Mouse (Mus musculus) v-Abl transformed pro-B cells (cell line): ENCODE measurements at regions not wholly inside any gene's neighbourhood (a gene's known extent, or its start where the extent isn't known, plus 50 kb on each side); places are given as distances from the start of the nearest gene placed in this dataset.

Experiments
- in situ Hi-C, 2 experiments: fragments of 400-800 bp; cut with MboI; formaldehyde crosslinking; loops; one replicate each; pipeline ENCODE4 v1.15.1; 2025; ENCODE audit not compliant: unreplicated experiment in 2 of 2

DNA sequence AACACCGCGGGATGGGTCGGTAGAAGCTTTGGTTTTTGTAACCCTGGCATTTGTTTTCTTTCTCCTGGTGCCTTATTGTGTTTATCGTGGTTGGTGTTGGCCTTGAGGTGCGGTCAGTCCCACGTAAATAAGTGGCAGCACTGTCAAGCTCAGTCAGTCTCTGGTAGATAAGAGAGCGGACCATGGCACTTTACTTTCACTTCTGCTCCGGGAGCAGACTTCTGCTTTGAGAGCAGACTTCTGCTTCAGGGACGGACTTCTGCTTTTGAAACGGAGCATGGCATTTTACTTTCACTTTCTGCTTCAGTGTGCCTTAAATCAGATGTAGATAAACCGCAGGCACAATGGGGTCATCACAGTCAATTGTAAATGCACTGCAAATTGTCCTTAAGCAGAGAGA lies 54.3 kb upstream of the Ccdc66 start:
- in situ Hi-C loops = loop anchor here in 1 of 2 experiments (25.0 kb wide), 1 partner anchor 375 kb away; no protein-coding TSS in a partner anchor

DNA sequence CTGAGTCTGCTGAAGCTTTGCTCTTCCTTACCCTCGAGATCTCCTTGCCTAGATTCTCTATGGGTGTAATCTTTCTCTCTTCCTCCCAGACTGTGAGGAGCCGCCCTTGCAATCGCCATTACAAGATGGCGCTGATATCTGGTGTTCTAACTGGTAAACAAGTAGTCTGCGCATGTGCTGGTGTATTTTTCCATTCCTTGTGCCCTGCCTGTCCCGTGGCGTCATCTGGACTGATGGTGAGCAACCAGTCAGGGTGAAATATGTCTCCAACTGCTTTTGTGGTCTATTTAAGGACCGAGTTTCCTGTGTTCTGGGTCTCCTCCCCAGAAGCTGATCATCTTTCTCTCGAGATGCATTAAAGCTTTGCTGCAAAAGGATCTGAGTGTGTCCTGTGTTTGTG lies 53.7 kb upstream of the Ccdc66 start:
- in situ Hi-C loops = loop anchor here in 1 of 2 experiments (25.0 kb wide), 1 partner anchor 375 kb away; no protein-coding TSS in a partner anchor

DNA sequence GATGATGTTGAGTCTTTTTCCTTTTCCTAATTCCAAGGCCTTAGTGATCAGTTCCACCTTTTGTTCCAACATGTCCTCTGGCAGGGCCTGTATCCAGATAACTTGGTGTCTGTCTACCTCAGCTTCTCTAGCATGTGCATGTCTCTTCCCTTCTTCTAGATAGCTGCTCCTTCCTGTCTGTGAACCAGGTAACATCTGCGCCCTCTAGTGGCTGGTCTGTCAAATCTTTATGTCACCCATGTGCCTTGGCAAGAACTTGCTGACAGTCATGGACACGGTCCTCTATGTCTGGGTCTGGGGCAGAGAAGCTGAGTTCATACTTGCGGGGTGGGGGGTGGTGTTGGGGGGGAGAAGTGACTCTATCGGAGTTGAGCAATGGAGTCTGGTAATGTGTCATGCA lies 52.2 kb upstream of the Ccdc66 start:
- in situ Hi-C loops = loop anchor here in 1 of 2 experiments (25.0 kb wide), 1 partner anchor 373 kb away; no protein-coding TSS in a partner anchor

DNA sequence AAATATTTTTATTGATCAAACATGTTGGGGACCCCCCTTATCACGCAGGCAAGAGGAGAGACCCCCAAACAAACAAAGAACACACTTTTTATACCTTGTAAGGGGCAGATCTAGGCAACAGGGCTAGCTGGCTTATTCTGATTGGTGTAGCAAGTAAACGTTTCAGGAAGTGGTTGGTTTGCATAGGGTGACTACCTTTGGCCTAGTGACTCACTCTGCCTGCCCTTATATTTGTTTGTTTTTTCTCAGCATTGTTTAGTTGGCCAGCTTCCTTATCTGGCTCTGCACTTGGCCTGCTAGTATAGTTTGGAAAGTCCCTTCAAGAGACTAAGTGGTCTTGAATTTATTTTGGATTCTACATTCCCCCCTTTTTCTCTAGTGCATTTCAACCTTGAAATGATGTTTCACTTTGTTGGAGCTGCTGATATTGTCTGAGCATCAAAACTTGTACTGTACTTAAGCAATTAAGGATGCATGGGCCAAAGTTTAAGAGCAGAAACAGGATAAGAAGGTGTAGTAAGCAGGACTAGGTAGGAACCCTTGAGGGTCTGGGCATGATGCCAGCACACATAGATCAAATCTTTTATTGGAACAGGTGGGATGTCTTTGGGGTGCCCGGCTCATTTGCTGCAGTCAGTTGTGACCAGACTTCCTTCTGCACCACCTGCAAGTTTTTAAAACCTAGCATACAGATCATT lies 50.7 kb upstream of the Ccdc66 start:
- in situ Hi-C loops = loop anchor here in 1 of 2 experiments (25.0 kb wide), 1 partner anchor 372 kb away; no protein-coding TSS in a partner anchor
